Mouse (Mus musculus) ES-Bruce4 (cell line): ENCODE results near the gene Ablim2.

Source experiments
- CTCF ChIP-seq: IDR thresholded peaks from one replicate; pipeline ENCODE4 v1.8.1; 2011; ENCODE audit warnings: low read depth, low read length
- EP300 ChIP-seq: IDR thresholded peaks from 2 replicates; pipeline ENCODE4 v1.6.1; 2011; ENCODE audit warnings: low read depth, low read length; ENCODE audit not compliant: insufficient read depth
- POLR2A ChIP-seq: IDR thresholded peaks from one replicate; pipeline ENCODE4 v1.8.1; 2011; ENCODE audit warnings: low read length; ENCODE audit not compliant: insufficient read depth

DNA sequence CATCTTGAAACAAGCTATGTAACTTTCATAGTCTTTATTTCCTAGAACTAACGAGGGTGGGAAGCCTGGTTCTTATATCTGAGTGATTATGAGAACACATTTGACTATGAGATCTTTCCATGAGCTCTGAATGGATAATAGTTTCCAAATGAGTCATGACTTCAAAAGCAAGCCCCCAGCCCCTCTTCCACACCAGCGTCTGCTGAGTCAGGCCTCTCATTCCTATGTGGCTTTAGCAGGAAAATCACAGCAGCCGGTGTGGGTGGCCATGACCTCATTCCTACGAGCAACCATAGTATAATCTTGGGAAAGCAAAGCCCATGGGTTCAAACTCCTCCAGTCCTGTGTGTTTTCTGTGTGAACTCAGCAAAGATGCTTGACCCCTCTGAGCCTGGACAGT lies 112.3 kb downstream of the Ablim2 start:
- TF ChIP-seq CTCF (no peak), POLR2A (no peak), EP300 (no peak)
